Mouse (Mus musculus) embryonic fibroblast, embryonic 13.5 days (primary cell): Measurements from ENCODE around the gene Zfp974. TPM values are rescaled to one million over a fixed set of nuclear protein-coding genes. Genes with fewer than 3 reads are reported as not detected.
"Not testable (repeated sequence)": the region's sequence is repeated elsewhere in the genome, so short reads cannot be mapped to it uniquely, and the experiment has no call there.

Experiments used
- H3K27ac ChIP-seq: 2 replicates; pipeline ENCODE4 v1.5.1; 2012; ENCODE audit warnings: low read length, control low read depth, inconsistent platforms; ENCODE audit not compliant: insufficient read depth
- H3K4me1 ChIP-seq: 2 replicates; pipeline ENCODE4 v1.6.1; 2011; ENCODE audit warnings: low read length; ENCODE audit not compliant: control insufficient read depth, insufficient read depth
- H3K4me3 ChIP-seq: 2 replicates; pipeline ENCODE4 v1.5.1; 2011; ENCODE audit warnings: mild to moderate bottlenecking, control low read depth, low read length; ENCODE audit not compliant: insufficient read depth
- CTCF ChIP-seq: IDR thresholded peaks from 2 replicates; pipeline ENCODE4 v1.5.1; 2011; ENCODE audit warnings: mild to moderate bottlenecking, control low read depth, low read length, moderate library complexity, borderline replicate concordance; ENCODE audit not compliant: insufficient read depth
- POLR2A ChIP-seq: IDR thresholded peaks from 2 replicates; pipeline ENCODE4 v1.6.1; 2011; ENCODE audit warnings: low read depth, mild to moderate bottlenecking, control low read depth, low read length, moderate library complexity
- polyA plus RNA-seq: library from polyadenylated mRNA; stranded (reverse); fragments of >200 nt; gene quantifications from 2 replicates; pipeline ENCODE4 v1.2.4, GENCODE M21; 2011; ENCODE audit warnings: low read depth; ENCODE audit not compliant: missing spikeins, insufficient read length

The Zfp974 gene
- 8.4 and 11.1 TPM in 2 replicates for polyA plus RNA-seq

- no peak within 1 kb of the TSS for H3K27ac ChIP-seq
- H3K4me1 ChIP-seq: no peaks in the 10 kb centered on the region
- TF ChIP-seq POLR2A: peak; percentile 64
- TF ChIP-seq CTCF: no peak
- peak within 1 kb of the TSS; percentile 75 for H3K4me3 ChIP-seq
Observed at GRCm38 (mm10) chr7:27928818-27929695, at the start of gene Zfp974. Zfp974 (minus strand) TSS chr7:27929460.

GRCm38 (mm10) chr7:27949451-27949850, 20.2 kb upstream of the Zfp974 start:
- H3K27ac ChIP-seq, H3K4me3 ChIP-seq, H3K4me1 ChIP-seq: not testable (repeated sequence)

GRCm38 (mm10) chr7:27941869-27942268, 12.6 kb upstream of the Zfp974 start:
- not testable (repeated sequence) for H3K27ac ChIP-seq, H3K4me1 ChIP-seq, H3K4me3 ChIP-seq

GRCm38 (mm10) chr7:27933800-27934158, 4.5 kb upstream of the Zfp974 start:
- H3K27ac ChIP-seq, H3K4me1 ChIP-seq: not testable (repeated sequence)
- 0 out of 2 replicates have a peak overlapping the region, but pooled peaks have one; percentile 1 for H3K4me3 ChIP-seq

GRCm38 (mm10) chr7:27933050-27933799, 4.0 kb upstream of the Zfp974 start:
- H3K4me3 ChIP-seq: 0 out of 2 replicates have a peak overlapping the region, but pooled peaks have one; percentile 1
- no peaks in the 10 kb centered on the region for H3K4me1 ChIP-seq
- no peak overlapping the region for H3K27ac ChIP-seq
- TF ChIP-seq POLR2A (no peak), CTCF (no peak)

GRCm38 (mm10) chr7:27927041-27927440, 2.2 kb downstream of the Zfp974 start:
- not testable (repeated sequence) for H3K4me3 ChIP-seq, H3K27ac ChIP-seq, H3K4me1 ChIP-seq

- not testable (repeated sequence) for H3K4me1 ChIP-seq, H3K27ac ChIP-seq
Observed at GRCm38 (mm10) chr7:27910952-27911351, 18.3 kb downstream of the Zfp974 start.

GRCm38 (mm10) chr7:27905061-27905848, 24.0 kb downstream of the Zfp974 start:
- Histone ChIP-seq H3K4me3 (no peak overlapping the region), H3K4me1 (no peaks in the 10 kb centered on the region), H3K27ac (no peak overlapping the region)
- no peak for TF ChIP-seq POLR2A
- no peak for TF ChIP-seq CTCF

More at GRCm38 (mm10) chr7:27910952-27911351, 18.3 kb downstream of the Zfp974 start:
- not testable (repeated sequence) for H3K4me3 ChIP-seq

- no peak for TF ChIP-seq CTCF
- TF ChIP-seq POLR2A: no peak
- Histone ChIP-seq H3K4me1 (no peaks in the 10 kb centered on the region), H3K4me3 (no peak overlapping the region), H3K27ac (no peak overlapping the region)
Observed at GRCm38 (mm10) chr7:27900601-27901000, 28.7 kb downstream of the Zfp974 start.

- Histone ChIP-seq H3K27ac (no peak overlapping the region), H3K4me1 (no peaks in the 10 kb centered on the region), H3K4me3 (no peak overlapping the region)
- TF ChIP-seq CTCF (no peak), POLR2A (no peak)
Observed at GRCm38 (mm10) chr7:27881721-27882120, 47.5 kb downstream of the Zfp974 start.

GRCm38 (mm10) chr7:27862578-27862977, 66.7 kb downstream of the Zfp974 start:
- H3K4me3 ChIP-seq, H3K4me1 ChIP-seq, H3K27ac ChIP-seq: not testable (repeated sequence)
